Mouse (Mus musculus) kidney, adult 9 months (tissue): ENCODE data around the gene Klf9.
A peak's percentile ranks its signal among the peaks of the same experiment; 100 is the strongest.
"Not testable (repeated sequence)": the region's sequence is repeated elsewhere in the genome, so short reads cannot be mapped to it uniquely, and the experiment has no call there.

Experiments used
- DNase-seq: peaks from one replicate; pipeline ENCODE4 v3.0.0; 2022

Klf9 gene

GRCm38 (mm10) chr19:23141391-23142281 lies 610 bp downstream of the Klf9 start:
- peak; percentile 79 for DNase-seq

GRCm38 (mm10) chr19:23142427-23143073 lies 1.5 kb downstream of the Klf9 start:
- DNase-seq: peak; percentile 93

- no peak for DNase-seq
Measured at GRCm38 (mm10) chr19:23143074-23143445, 2.0 kb downstream of the Klf9 start.

GRCm38 (mm10) chr19:23143541-23143940 lies 2.5 kb downstream of the Klf9 start:
- DNase-seq: peak; percentile 90

- DNase-seq: no peak
Measured at GRCm38 (mm10) chr19:23144031-23144430, 3.0 kb downstream of the Klf9 start.

GRCm38 (mm10) chr19:23145146-23145545 lies 4.1 kb downstream of the Klf9 start:
- DNase-seq: no peak

- DNase-seq: not testable (repeated sequence)
Measured at GRCm38 (mm10) chr19:23145575-23145974, 4.5 kb downstream of the Klf9 start.

- no peak for DNase-seq
Measured at GRCm38 (mm10) chr19:23146409-23146861, 5.4 kb downstream of the Klf9 start.

- DNase-seq: peak; percentile 62
Measured at GRCm38 (mm10) chr19:23147026-23147966, 6.3 kb downstream of the Klf9 start.

- DNase-seq: no peak
Measured at GRCm38 (mm10) chr19:23149465-23150410, 8.7 kb downstream of the Klf9 start.

GRCm38 (mm10) chr19:23150556-23151265 lies 9.7 kb downstream of the Klf9 start:
- DNase-seq: no peak

GRCm38 (mm10) chr19:23151651-23152070 lies 10.6 kb downstream of the Klf9 start:
- peak; percentile 74 for DNase-seq

- DNase-seq: no peak
Measured at GRCm38 (mm10) chr19:23152201-23152640, 11.2 kb downstream of the Klf9 start.

- DNase-seq: no peak
Measured at GRCm38 (mm10) chr19:23152771-23153605, 12.0 kb downstream of the Klf9 start.

GRCm38 (mm10) chr19:23153606-23154127 lies 12.6 kb downstream of the Klf9 start:
- DNase-seq: no peak

GRCm38 (mm10) chr19:23159780-23160395 lies 18.9 kb downstream of the Klf9 start:
- DNase-seq: peak; percentile 52

GRCm38 (mm10) chr19:23162387-23162809 lies 21.4 kb downstream of the Klf9 start:
- DNase-seq: no peak

GRCm38 (mm10) chr19:23162877-23163276 lies 21.9 kb downstream of the Klf9 start:
- DNase-seq: no peak

GRCm38 (mm10) chr19:23163361-23163760 lies 22.3 kb downstream of the Klf9 start:
- no peak for DNase-seq
